Mouse (Mus musculus) stomach, embryonic 15.5 days (tissue): Measurements from ENCODE around the gene Aox1. TPM values are rescaled to one million over a fixed set of nuclear protein-coding genes. Genes with fewer than 3 reads are reported as not detected.

ENCODE experiments used
- ATAC-seq: fragments of 200-750 bp; cut with Nextera tagmentation; 2 replicates; pipeline ENCODE4 v1.8.0; 2017; ENCODE audit warnings: low read depth, moderate number of reproducible peaks, moderate TSS enrichment; ENCODE audit not compliant: insufficient read depth, low FRiP score
- H3K27ac ChIP-seq: fragments of 300-500 bp; sonication (generic); 2 replicates; pipeline ENCODE4 v1.5.1; 2015; ENCODE audit warnings: mild to moderate bottlenecking, inconsistent platforms
- H3K27me3 ChIP-seq: fragments of 300-500 bp; sonication (generic); replicated peaks from 2 replicates; pipeline ENCODE4 v1.6.1; 2015; ENCODE audit warnings: inconsistent platforms
- H3K36me3 ChIP-seq: fragments of 300-500 bp; sonication (generic); 2 replicates; pipeline ENCODE4 v1.6.1; 2015; ENCODE audit warnings: inconsistent platforms
- H3K4me1 ChIP-seq: fragments of 300-500 bp; sonication (generic); 2 replicates; pipeline ENCODE4 v1.6.1; 2015; ENCODE audit warnings: inconsistent platforms
- H3K4me2 ChIP-seq: fragments of 300-500 bp; sonication (generic); 2 replicates; pipeline ENCODE4 v1.6.1; 2015; ENCODE audit warnings: mild to moderate bottlenecking, inconsistent platforms
- H3K4me3 ChIP-seq: fragments of 300-500 bp; sonication (generic); replicated peaks from 2 replicates; pipeline ENCODE4 v1.5.1; 2015; ENCODE audit warnings: inconsistent platforms
- H3K9ac ChIP-seq: fragments of 300-500 bp; sonication (generic); 2 replicates; pipeline ENCODE4 v1.6.1; 2015; ENCODE audit warnings: inconsistent platforms
- H3K9me3 ChIP-seq: fragments of 300-500 bp; sonication (generic); 2 replicates; pipeline ENCODE4 v1.6.1; 2016; ENCODE audit warnings: inconsistent platforms
- WGBS: fragments of 180-500 bp; shearing (Covaris S2); methylation state at CpG from one replicate; pipeline ENCODE4 v1.1.7; 2015; 5-methylcytosine and 5-hydroxymethylcytosine counted together
- polyA plus RNA-seq: library from polyadenylated mRNA; unstranded; fragments of >200 nt; fragmentation: Nextera tagmentation; extraction: Ambion mirVana; gene quantifications from 2 replicates; pipeline ENCODE4 v1.2.1, GENCODE M21; 2015

Aox1 gene
- polyA plus RNA-seq, 1 experiment from 2014 or later: 0.21 TPM

DNA sequence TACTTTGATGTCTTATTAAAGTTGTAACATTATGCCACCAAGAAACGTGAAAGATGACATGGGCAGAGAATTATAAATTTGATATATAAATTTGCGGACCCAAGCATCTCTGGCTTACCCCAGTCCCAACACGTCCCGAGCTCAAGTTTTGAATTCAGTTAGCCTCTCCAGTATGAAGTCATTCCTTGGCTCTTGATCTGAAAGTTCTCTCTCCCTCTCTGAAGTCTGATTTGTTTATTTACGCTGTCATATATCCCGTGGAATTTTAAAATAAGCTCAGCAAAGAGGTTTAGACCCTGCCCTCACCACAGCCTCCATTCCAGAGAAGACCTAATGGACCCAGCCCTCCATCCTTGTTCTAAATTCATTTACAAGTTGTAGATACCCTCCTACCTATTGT is 39.5 kb downstream of the Aox1 start:
- Histone ChIP-seq H3K9ac (no peak overlapping the region), H3K36me3 (no peaks in the 10 kb centered on the region), H3K4me1 (no peaks in the 10 kb centered on the region), H3K9me3 (no peaks in the 10 kb centered on the region), H3K4me3 (no peak overlapping the region), H3K27ac (no peak overlapping the region), H3K27me3 (no peaks in the 10 kb centered on the region), H3K4me2 (no peak overlapping the region)
- ATAC-seq: no peak
- WGBS: 66% methylated on average over 6 of the region's 6 CpGs

DNA sequence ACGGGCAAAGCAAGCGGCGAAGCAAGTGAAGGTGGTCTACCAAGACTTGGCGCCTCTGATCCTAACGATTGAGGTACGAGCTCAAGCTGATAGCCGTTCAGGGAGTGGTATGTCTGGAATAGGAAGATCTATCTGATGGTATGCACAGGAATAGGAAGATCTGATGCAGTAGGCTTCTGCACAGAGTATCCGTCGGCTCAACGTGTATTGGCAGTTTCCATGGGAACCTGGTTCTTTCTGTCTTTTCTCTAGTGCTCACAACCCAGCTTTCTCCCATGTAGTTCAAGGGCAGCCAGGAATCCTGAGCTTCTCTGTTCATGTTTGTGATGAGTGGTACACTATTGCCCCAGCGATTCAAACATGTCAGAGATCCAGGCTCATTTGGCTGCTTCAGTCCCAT is 40.4 kb downstream of the Aox1 start:
- Histone ChIP-seq H3K4me2 (no peak overlapping the region), H3K4me1 (no peaks in the 10 kb centered on the region), H3K27ac (no peak overlapping the region), H3K27me3 (no peaks in the 10 kb centered on the region), H3K9me3 (no peaks in the 10 kb centered on the region), H3K9ac (no peak overlapping the region), H3K36me3 (no peaks in the 10 kb centered on the region), H3K4me3 (no peak overlapping the region)
- ATAC-seq: no peak
- WGBS: 92% methylated on average over 11 of the region's 11 CpGs

DNA sequence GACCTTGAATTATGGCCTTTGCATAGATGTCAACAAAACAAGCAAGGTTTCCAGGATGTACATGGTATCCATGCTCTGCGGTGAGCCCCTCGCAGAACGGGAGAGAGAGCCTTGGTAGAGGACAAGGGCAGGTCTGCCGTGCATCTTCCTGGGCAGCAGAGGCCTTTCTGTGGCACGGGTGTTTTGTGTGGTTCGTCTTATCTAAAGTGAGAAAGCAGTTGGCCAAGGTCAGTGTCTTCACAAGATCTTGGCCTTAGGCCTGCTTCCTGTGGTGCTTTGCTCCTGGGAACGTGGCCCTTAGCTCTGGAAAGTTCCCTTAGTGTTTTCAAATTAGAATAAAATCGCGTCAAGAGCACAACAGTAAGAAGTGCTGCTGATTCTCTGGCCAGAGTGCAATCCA is 41.3 kb downstream of the Aox1 start:
- Histone ChIP-seq H3K27ac (no peak overlapping the region), H3K27me3 (no peaks in the 10 kb centered on the region), H3K36me3 (no peaks in the 10 kb centered on the region), H3K4me1 (no peaks in the 10 kb centered on the region), H3K9ac (no peak overlapping the region), H3K9me3 (no peaks in the 10 kb centered on the region), H3K4me3 (no peak overlapping the region), H3K4me2 (no peak overlapping the region)
- ATAC-seq: no peak
- 73% methylated on average over 9 of the region's 9 CpGs for WGBS

DNA sequence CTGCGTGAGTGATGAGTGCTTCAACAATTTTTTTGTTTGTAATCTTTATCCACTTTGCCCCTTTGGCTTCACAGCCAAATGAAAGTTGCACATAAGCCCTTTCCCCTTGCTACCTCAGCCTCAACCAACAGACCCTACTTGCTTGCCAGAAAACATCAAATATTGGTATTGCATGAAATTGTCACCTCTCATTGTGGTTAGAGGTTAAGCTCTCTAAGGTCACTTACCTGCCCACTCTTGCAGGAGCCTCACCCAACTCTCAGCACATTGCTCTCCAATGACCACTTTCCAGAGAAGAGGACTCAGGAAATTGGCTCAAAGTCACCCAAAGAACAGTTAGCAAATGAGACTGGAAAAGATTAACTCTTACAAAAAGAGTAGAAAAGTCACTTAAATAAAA is 41.8 kb downstream of the Aox1 start:
- no peaks in the 10 kb centered on the region for H3K4me1 ChIP-seq
- no peak overlapping the region for H3K4me3 ChIP-seq
- no peak overlapping the region for H3K4me2 ChIP-seq
- H3K9me3 ChIP-seq: no peaks in the 10 kb centered on the region
- no peak overlapping the region for H3K9ac ChIP-seq
- 61% methylated on average over 1 of the region's 1 CpGs for WGBS
- no peaks in the 10 kb centered on the region for H3K36me3 ChIP-seq
- no peak for ATAC-seq
- no peaks in the 10 kb centered on the region for H3K27me3 ChIP-seq
- no peak overlapping the region for H3K27ac ChIP-seq

DNA sequence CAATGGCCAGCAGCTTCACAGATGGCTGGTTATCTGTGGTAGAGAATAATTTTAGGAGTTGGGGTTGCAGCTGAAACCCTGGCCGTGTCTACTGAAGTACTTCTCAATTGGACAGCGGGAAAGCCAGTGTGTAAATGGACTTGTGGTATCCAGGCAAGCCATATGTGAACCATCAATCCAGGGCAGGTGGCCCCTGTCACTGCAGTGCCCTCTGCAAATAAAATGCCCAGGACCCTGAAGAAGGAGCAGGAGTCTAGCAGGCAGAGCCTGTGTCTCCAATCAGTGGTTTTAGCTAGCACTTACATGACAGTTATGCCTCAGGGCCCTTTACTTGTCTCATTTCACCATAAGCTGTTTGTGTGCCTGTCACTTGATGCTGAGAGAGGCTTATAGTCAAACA is 42.7 kb downstream of the Aox1 start:
- Histone ChIP-seq H3K9ac (no peak overlapping the region), H3K9me3 (no peaks in the 10 kb centered on the region), H3K4me2 (no peak overlapping the region), H3K27ac (no peak overlapping the region), H3K4me3 (no peak overlapping the region), H3K36me3 (no peaks in the 10 kb centered on the region), H3K27me3 (no peaks in the 10 kb centered on the region), H3K4me1 (no peaks in the 10 kb centered on the region)
- ATAC-seq: no peak
- WGBS: 42% methylated on average over 2 of the region's 2 CpGs

DNA sequence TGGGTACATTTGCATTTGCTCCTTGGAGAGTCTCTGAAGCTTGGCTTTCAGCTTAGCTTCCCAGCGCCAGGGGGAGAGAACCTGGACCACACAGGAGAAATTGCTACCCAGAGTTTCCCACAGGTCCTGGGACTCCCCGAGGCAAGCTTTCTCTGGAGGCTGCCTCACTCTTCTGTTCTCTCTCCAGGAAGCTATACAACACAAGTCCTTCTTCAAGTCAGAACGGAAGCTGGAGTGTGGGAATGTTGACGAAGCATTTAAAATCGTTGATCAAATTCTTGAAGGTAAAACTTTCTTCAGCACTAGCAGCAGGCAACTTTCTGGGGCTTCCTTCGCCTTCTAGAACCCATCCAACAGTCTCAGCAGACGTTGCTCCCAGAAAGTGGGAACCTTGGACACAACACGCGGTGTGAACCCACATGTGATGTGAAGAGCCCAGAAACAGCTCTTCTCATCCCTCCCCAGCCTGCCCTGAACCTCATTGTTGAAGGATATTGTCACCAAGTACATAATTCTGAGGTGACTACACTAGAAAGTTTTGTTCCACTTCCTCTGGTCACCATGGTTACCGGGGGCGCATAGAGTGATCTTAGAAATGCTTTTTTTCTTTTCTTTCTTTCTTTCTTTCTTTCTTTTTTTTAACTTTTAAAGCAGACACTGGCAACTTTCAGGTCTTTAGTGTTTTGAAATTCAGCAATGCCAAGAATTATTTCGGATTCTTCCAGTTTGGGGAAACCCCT is 43.4 kb downstream of the Aox1 start:
- no peaks in the 10 kb centered on the region for H3K4me1 ChIP-seq
- no peak for ATAC-seq
- H3K36me3 ChIP-seq: no peaks in the 10 kb centered on the region
- no peak overlapping the region for H3K27ac ChIP-seq
- H3K9me3 ChIP-seq: no peaks in the 10 kb centered on the region
- H3K27me3 ChIP-seq: no peaks in the 10 kb centered on the region
- 71% methylated on average over 12 of the region's 12 CpGs for WGBS
- H3K4me3 ChIP-seq: no peak overlapping the region
- no peak overlapping the region for H3K4me2 ChIP-seq
- no peak overlapping the region for H3K9ac ChIP-seq

DNA sequence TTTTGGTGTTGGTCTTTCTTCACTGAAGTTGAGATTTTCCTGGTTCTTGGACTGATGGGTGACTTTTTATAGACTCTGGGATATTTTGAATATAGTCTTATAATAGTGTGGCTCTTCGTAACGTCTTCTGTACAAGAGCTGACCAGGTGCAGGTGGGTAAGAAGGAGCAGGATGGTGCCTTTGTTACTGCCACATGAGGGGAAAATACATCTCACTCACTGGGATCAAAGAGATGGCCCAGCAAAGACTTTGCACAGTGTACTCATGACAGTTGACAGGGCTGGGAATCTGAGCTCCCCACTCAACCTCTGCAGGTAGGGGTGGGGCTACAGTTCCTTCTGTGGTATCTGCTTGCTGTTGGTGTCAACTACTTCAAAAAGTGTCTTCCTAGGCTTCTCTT is 44.5 kb downstream of the Aox1 start:
- 93% methylated on average over 2 of the region's 2 CpGs for WGBS
- no peak overlapping the region for H3K4me3 ChIP-seq
- no peak overlapping the region for H3K9ac ChIP-seq
- no peak for ATAC-seq
- H3K4me1 ChIP-seq: no peaks in the 10 kb centered on the region
- H3K27me3 ChIP-seq: no peaks in the 10 kb centered on the region
- H3K36me3 ChIP-seq: no peaks in the 10 kb centered on the region
- no peak overlapping the region for H3K4me2 ChIP-seq
- H3K27ac ChIP-seq: no peak overlapping the region
- no peaks in the 10 kb centered on the region for H3K9me3 ChIP-seq

DNA sequence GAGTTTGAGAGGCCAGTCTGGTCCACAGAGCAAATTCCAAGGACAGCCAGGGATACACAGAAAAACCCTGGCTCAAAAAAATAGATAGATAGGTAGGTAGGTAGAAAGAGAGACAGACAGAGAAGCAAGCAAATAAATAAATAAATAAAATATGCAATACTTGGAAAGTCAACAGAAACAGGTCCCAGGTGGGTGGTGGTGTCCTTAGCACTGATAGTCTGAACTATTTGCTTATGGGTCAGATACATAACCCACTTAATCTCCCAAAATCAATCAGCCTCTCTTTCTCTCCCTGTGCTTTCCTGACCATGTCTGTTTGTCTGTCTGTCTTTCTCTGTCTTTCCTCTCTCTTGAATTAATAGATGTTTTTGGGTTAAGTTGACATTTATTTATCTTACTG is 48.2 kb downstream of the Aox1 start:
- H3K4me2 ChIP-seq: no peak overlapping the region
- ATAC-seq: no peak
- H3K9ac ChIP-seq: no peak overlapping the region
- H3K27me3 ChIP-seq: no peaks in the 10 kb centered on the region
- H3K9me3 ChIP-seq: no peaks in the 10 kb centered on the region
- H3K4me1 ChIP-seq: no peaks in the 10 kb centered on the region
- no peak overlapping the region for H3K27ac ChIP-seq
- no peaks in the 10 kb centered on the region for H3K36me3 ChIP-seq
- no peak overlapping the region for H3K4me3 ChIP-seq

DNA sequence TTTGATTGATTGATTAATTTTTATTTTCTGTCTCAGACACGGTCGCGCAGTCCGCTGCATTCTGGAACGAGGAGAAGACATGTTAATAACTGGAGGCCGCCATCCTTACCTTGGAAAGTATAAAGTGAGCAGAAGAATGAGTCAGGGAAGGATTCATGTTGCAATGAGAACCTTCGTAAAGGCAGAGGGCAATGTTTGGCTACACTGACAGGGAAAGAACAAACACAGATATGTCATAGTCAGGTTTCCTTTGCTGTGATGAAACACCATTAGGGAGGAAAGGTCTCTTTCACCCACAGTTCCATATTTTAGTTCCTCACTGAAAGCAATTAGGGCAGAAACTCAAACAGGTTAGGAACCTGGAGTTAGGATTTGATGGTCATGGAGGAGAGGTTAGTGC is 48.7 kb downstream of the Aox1 start:
- Histone ChIP-seq H3K27me3 (no peaks in the 10 kb centered on the region), H3K4me1 (no peaks in the 10 kb centered on the region), H3K9me3 (no peaks in the 10 kb centered on the region), H3K36me3 (no peaks in the 10 kb centered on the region), H3K4me3 (no peak overlapping the region), H3K27ac (no peak overlapping the region), H3K9ac (no peak overlapping the region), H3K4me2 (no peak overlapping the region)
- WGBS: 79% methylated on average over 7 of the region's 7 CpGs
- no peak for ATAC-seq

DNA sequence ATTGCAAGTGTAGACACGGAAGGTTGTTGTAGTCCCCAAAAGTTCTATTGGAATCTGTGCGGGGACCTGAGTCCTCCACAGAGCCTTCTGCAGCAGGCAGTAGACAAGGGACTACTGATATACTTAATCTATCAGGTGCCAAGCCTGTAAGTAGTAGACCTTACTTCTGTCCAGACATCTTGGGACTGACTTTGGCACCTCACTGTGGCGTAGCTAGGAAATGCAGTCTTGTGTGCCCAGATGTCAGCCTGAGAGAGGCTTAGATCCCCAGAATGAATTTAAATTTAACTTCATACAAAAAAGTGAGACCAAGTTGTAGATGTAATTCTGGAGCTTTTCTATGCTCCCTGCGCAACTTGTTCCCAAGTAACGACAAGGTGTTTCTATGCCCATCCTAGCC is 50.0 kb downstream of the Aox1 start:
- Histone ChIP-seq H3K9me3 (no peaks in the 10 kb centered on the region), H3K27me3 (no peaks in the 10 kb centered on the region), H3K9ac (no peak overlapping the region), H3K4me2 (no peak overlapping the region), H3K4me1 (no peaks in the 10 kb centered on the region), H3K27ac (no peak overlapping the region), H3K36me3 (no peaks in the 10 kb centered on the region), H3K4me3 (no peak overlapping the region)
- ATAC-seq: no peak
- 93% methylated on average over 5 of the region's 5 CpGs for WGBS

DNA sequence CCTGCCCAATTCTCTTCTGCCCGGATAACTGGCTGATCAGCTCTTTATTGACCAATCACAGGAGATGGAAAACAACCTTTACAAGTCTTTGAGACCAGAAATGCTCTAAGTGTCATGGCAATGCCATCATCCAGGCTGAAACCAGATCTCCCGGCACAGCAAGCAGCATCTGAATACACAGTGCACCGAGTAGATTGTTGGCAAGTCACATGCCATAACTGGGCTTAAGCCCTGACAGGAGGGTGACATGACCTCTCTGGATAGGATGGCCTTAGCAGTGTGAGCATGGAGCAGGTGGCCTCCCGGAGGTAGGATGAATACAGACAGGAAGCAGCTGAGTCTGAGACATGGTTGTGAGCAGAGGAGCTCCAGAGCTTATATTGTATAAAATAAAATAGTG is 50.7 kb downstream of the Aox1 start:
- H3K27me3 ChIP-seq: no peaks in the 10 kb centered on the region
- 79% methylated on average over 4 of the region's 4 CpGs for WGBS
- no peak overlapping the region for H3K4me3 ChIP-seq
- ATAC-seq: no peak
- no peak overlapping the region for H3K4me2 ChIP-seq
- H3K9me3 ChIP-seq: no peaks in the 10 kb centered on the region
- H3K4me1 ChIP-seq: no peaks in the 10 kb centered on the region
- no peak overlapping the region for H3K27ac ChIP-seq
- H3K36me3 ChIP-seq: no peaks in the 10 kb centered on the region
- H3K9ac ChIP-seq: no peak overlapping the region

DNA sequence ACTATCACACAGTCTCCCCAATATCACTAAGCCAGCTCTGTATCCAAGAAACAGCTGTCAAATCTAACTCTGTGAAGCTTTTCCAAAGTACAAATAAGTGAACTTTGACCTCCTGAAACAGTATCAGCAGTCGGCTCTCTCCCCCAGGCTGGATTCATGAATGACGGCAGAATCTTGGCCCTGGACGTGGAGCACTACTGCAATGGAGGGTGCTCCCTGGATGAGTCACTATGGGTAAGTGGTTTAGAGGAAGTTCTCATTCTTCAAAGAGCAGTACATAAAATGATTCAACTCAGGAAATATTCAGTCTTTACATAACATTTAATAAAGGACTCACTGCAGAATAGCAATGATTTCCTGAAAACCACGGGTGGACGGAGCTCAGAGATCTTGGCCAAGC is 51.6 kb downstream of the Aox1 start:
- no peak overlapping the region for H3K4me2 ChIP-seq
- H3K36me3 ChIP-seq: no peaks in the 10 kb centered on the region
- H3K27me3 ChIP-seq: no peaks in the 10 kb centered on the region
- ATAC-seq: no peak
- H3K4me3 ChIP-seq: no peak overlapping the region
- H3K9ac ChIP-seq: no peak overlapping the region
- no peaks in the 10 kb centered on the region for H3K4me1 ChIP-seq
- H3K9me3 ChIP-seq: no peaks in the 10 kb centered on the region
- 59% methylated on average over 5 of the region's 5 CpGs for WGBS
- no peak overlapping the region for H3K27ac ChIP-seq

DNA sequence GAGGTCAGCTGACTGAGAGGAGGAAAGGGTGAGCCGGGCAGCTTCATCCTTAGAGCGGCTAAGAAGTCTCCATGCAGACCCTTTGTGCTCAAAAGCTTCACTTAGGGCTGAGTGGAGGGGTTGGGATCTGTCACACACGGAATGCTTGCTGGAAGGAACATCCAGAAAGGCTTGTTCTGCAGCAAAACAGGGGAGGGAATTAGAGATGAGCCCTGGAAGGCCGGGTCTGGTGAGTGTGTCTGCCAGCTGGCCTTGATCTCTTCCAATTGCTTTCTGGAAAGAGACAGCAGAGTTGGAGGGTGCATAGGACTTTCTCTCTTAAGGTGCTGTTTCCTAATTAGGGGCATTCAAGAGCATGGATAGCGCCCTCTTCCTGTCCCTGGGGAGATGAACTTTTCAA is 59.6 kb downstream of the Aox1 start:
- no peak overlapping the region for H3K4me2 ChIP-seq
- no peak overlapping the region for H3K9ac ChIP-seq
- H3K27ac ChIP-seq: no peak overlapping the region
- 40% methylated on average over 5 of the region's 5 CpGs for WGBS
- no peaks in the 10 kb centered on the region; the same call in 1 of the 2 replicates for H3K4me1 ChIP-seq
- no peak overlapping the region for H3K4me3 ChIP-seq
- no peaks in the 10 kb centered on the region for H3K9me3 ChIP-seq
- H3K27me3 ChIP-seq: no peaks in the 10 kb centered on the region
- ATAC-seq: no peak
- no peaks in the 10 kb centered on the region for H3K36me3 ChIP-seq
